Mouse (Mus musculus) MEL (cell line): ENCODE measurements around the gene Kntc1. TPM values are rescaled to one million over a fixed set of nuclear protein-coding genes. Genes with fewer than 3 reads are reported as not detected.

ENCODE experiments used
- DNase-seq: peaks from one replicate; pipeline ENCODE4 v3.0.0; 2011; ENCODE audit warnings: low read depth, low spot score
- H3K27ac ChIP-seq: 2 replicates; pipeline ENCODE4 v1.5.1; 2012; ENCODE audit warnings: low read depth, mild to moderate bottlenecking, control low read depth, low read length, moderate library complexity; ENCODE audit not compliant: control insufficient read depth
- H3K27me3 ChIP-seq, 2 experiments: fragments of 150-350 bp in 1 of 2; sonication (generic) in 1 of 2; 2 replicates each; pipeline ENCODE4 v1.6.1; 2012; ENCODE audit warnings: low read length in 2 of 2, mild to moderate bottlenecking in 2 of 2, improper control_type of control experiment in 1 of 2, moderate library complexity in 1 of 2; ENCODE audit not compliant: insufficient read depth in 2 of 2, control insufficient read depth in 1 of 2
- H3K36me3 ChIP-seq, 2 experiments: 2 replicates each; pipeline ENCODE4 v1.6.1; 2012 to 2014; ENCODE audit warnings: low read length in 2 of 2, improper control_type of control experiment in 1 of 2, inconsistent platforms in 1 of 2, mild to moderate bottlenecking in 1 of 2; ENCODE audit not compliant: insufficient read depth in 2 of 2, control insufficient read depth in 1 of 2
- H3K4me1 ChIP-seq, 2 experiments: fragments of 150-350 bp in 1 of 2; sonication (generic) in 1 of 2; 2 replicates each; pipeline ENCODE4 v1.6.1; 2012; ENCODE audit warnings: low read length in 2 of 2, improper control_type of control experiment in 1 of 2, mild to moderate bottlenecking in 1 of 2; ENCODE audit not compliant: insufficient read depth in 2 of 2, control insufficient read depth in 1 of 2
- H3K4me3 ChIP-seq, 2 experiments: fragments of 150-350 bp in 1 of 2; sonication (generic) in 1 of 2; 2 replicates each; pipeline ENCODE4 v1.5.1; 2012; ENCODE audit warnings: low read depth in 2 of 2, low read length in 2 of 2, mild to moderate bottlenecking in 2 of 2, moderate library complexity in 2 of 2, control low read depth in 1 of 2, improper control_type of control experiment in 1 of 2; ENCODE audit not compliant: control insufficient read depth in 1 of 2, insufficient read depth in 1 of 2
- H3K79me2 ChIP-seq: 2 replicates; pipeline ENCODE4 v1.6.1; 2012; ENCODE audit warnings: mild to moderate bottlenecking, low read length, moderate library complexity; ENCODE audit not compliant: control insufficient read depth, poor library complexity, insufficient read depth
- H3K9ac ChIP-seq: 2 replicates; pipeline ENCODE4 v1.6.1; 2012; ENCODE audit warnings: low read depth, mild to moderate bottlenecking, control low read depth, low read length, moderate library complexity; ENCODE audit not compliant: control insufficient read depth, poor library complexity, severe bottlenecking
- H3K9me3 ChIP-seq: fragments of 150-350 bp; sonication (generic); replicated peaks from 2 replicates; pipeline ENCODE4 v1.6.1; 2012; ENCODE audit warnings: mild to moderate bottlenecking, low read length, improper control_type of control experiment, moderate library complexity; ENCODE audit not compliant: insufficient read depth
- CHD1 ChIP-seq: IDR thresholded peaks from 2 replicates; pipeline ENCODE4 v1.6.1; 2012; ENCODE audit warnings: low read depth, mild to moderate bottlenecking, inconsistent platforms, low read length, improper control_type of control experiment
- GATA1 ChIP-seq: IDR thresholded peaks from 2 replicates; pipeline ENCODE4 v1.6.1; 2011; ENCODE audit warnings: low read depth, low read length, improper control_type of control experiment
- JUND ChIP-seq: IDR thresholded peaks from 2 replicates; pipeline ENCODE4 v1.6.1; 2011; ENCODE audit warnings: low read depth, mild to moderate bottlenecking, improper control_type of control experiment, low read length
- KAT2A ChIP-seq: conservative IDR thresholded peaks from 2 replicates; pipeline ENCODE4 v1.6.1; 2012; ENCODE audit warnings: low read depth, low read length, improper control_type of control experiment, inconsistent platforms
- MAFK ChIP-seq: IDR thresholded peaks from 2 replicates; pipeline ENCODE4 v1.6.1; 2011; ENCODE audit warnings: low read depth, mild to moderate bottlenecking, low read length, improper control_type of control experiment, borderline replicate concordance
- MYC ChIP-seq: IDR thresholded peaks from 2 replicates; pipeline ENCODE4 v1.6.1; 2011; ENCODE audit warnings: low read depth, mild to moderate bottlenecking, low read length, improper control_type of control experiment, moderate library complexity
- POLR2AphosphoS2 ChIP-seq: IDR thresholded peaks from 2 replicates; pipeline ENCODE4 v1.6.1; 2011; ENCODE audit warnings: low read length, improper control_type of control experiment
- RAD21 ChIP-seq: IDR thresholded peaks from 2 replicates; pipeline ENCODE4 v1.6.1; 2011; ENCODE audit warnings: mild to moderate bottlenecking, low read depth, low read length, improper control_type of control experiment
- RCOR1 ChIP-seq: IDR thresholded peaks from 2 replicates; pipeline ENCODE4 v1.6.1; 2012; ENCODE audit warnings: low read depth, mild to moderate bottlenecking, inconsistent platforms, low read length, improper control_type of control experiment
- SMC3 ChIP-seq: IDR thresholded peaks from 2 replicates; pipeline ENCODE4 v1.6.1; 2011; ENCODE audit warnings: low read depth, low read length, improper control_type of control experiment
- TCF12 ChIP-seq: IDR thresholded peaks from 2 replicates; pipeline ENCODE4 v1.6.1; 2014; ENCODE audit warnings: low read depth, mild to moderate bottlenecking, inconsistent platforms, low read length, improper control_type of control experiment, moderate library complexity
- USF2 ChIP-seq, 2 experiments: IDR thresholded peaks; 2 replicates each; pipeline ENCODE4 v1.6.1; 2011 to 2012; ENCODE audit warnings: improper control_type of control experiment in 2 of 2, low read length in 2 of 2, borderline replicate concordance in 1 of 2, inconsistent platforms in 1 of 2, low read depth in 1 of 2, mild to moderate bottlenecking in 1 of 2; ENCODE audit not compliant: insufficient read depth in 1 of 2
- ZMIZ1 ChIP-seq: IDR thresholded peaks from 2 replicates; pipeline ENCODE4 v1.6.1; 2012; ENCODE audit warnings: low read depth, mild to moderate bottlenecking, inconsistent platforms, low read length, improper control_type of control experiment, moderate library complexity
- polyA plus RNA-seq, 2 experiments: library from polyadenylated mRNA; stranded (reverse) in 1 of 2; unstranded in 1 of 2; fragments of >175 nt in 1 of 2; fragments of >200 nt in 1 of 2; gene quantifications; 2 replicates each; pipeline versions ENCODE4 v1.2.1 to v1.2.4; 2012; ENCODE audit warnings: low replicate concordance in 2 of 2, low read depth in 1 of 2; ENCODE audit not compliant: insufficient read length in 2 of 2, insufficient read depth in 1 of 2, missing spikeins in 1 of 2
- total RNA-seq: library from RNA; depleted of rRNA; stranded (reverse); fragments of 300-350 nt; gene quantifications from 2 replicates; pipeline ENCODE4 v1.2.3, GENCODE M21; 2012

Kntc1 gene
- total and polyA plus RNA-seq, 3 experiments, result 27.0 to 29.7 TPM; not detected in 1

- no peak overlapping the region for H3K4me3 ChIP-seq
- no peaks in the 10 kb centered on the region for H3K4me1 ChIP-seq
- TF ChIP-seq MAFK (no peak), CHD1 (no peak), RCOR1 (no peak)
- H3K9me3 ChIP-seq, result no peaks in the 10 kb centered on the region
- H3K27me3 ChIP-seq, result no peaks in the 10 kb centered on the region; a peak in 1 of 4 replicates
- DNase-seq, result no peak
- H3K27ac ChIP-seq, result no peak overlapping the region
- H3K79me2 ChIP-seq, result no peaks in the 10 kb centered on the region
- no peaks in the 10 kb centered on the region for H3K36me3 ChIP-seq
- H3K9ac ChIP-seq, result no peak overlapping the region
Measured at GRCm38 (mm10) chr5:123834836-123835235, 85.3 kb downstream of the Kntc1 start.

DNA sequence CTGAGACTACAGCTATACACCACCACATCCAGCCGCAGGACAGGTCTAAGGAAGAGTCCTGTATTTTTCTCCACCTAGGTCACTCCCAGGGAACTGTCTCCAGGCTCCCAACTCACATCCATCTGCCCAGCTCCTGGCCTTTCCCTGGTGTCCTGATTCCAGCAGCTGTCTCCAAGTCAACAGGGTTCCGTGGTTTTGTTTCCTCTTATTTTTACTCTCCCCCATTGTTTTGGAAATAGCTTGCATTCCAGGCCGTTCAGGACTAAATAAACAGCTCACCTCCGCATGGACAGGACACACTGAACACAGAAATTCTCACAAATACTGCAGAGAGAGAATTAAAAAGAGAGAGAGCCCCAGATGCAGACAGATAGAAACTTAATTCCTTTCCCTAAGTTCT is 87.9 kb downstream of the Kntc1 start:
- Histone ChIP-seq H3K9ac (no peak overlapping the region), H3K4me3 (no peak overlapping the region), H3K79me2 (no peaks in the 10 kb centered on the region), H3K27ac (no peak overlapping the region), H3K36me3 (no peaks in the 10 kb centered on the region), H3K27me3 (no peaks in the 10 kb centered on the region; a peak in 1 of 4 replicates), H3K9me3 (no peaks in the 10 kb centered on the region), H3K4me1 (no peaks in the 10 kb centered on the region; a peak in 1 of 4 replicates)
- no peak for DNase-seq
- TF ChIP-seq MAFK (no peak), RAD21 (no peak), TCF12 (no peak)

DNA sequence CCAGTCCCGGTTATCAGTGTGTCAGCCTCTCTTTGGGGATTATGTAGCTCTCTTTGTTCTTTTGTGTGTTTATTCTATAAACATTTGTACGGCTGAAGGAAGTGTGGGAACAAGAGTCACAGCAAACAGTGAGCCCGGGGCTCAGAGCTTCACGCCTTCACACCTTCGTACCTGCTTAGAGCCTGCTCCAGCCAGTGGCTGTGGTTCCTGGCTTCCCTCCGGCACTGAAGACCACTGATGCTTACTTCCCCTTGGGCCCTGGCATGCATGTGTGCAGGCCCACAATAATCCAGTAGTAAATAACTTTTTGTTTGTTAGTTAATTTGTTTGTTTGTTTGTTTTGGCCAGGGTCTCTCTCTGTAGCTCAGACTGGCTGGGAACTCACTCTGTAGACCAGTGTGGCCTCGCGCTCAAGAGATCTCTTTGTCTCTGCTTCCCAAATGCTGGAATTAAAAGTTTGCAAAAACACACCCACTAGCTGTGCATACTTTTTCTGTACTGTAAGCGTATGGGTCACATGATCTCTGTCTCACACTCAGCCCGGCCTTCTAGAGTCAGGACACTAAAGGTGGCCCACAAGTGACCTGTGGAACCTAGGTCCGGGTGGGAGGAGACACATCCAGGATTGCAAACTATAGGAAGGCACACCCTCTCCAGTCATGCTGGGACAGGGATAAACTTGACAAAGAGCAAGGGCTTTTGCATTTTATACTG is 92.9 kb downstream of the Kntc1 start:
- TF ChIP-seq ZMIZ1 (no peak), USF2 (IDR thresholded peaks at IDR 0.05; ENCODE audit: borderline replicate concordance in 1 of 2, insufficient read depth in 1 of 2, low read depth in 1 of 2, low read length in 2 of 2) (no peak), MYC (no peak), JUND (no peak), RCOR1 (no peak), GATA1 (no peak), KAT2A (no peak), SMC3 (no peak), POLR2AphosphoS2 (no peak)
- DNase-seq, result no peak
- Histone ChIP-seq H3K9me3 (no peaks in the 10 kb centered on the region), H3K9ac (no peak overlapping the region), H3K4me1 (peaks cover 0 to 4% of the 10 kb centered on the region in 2 experiments; a peak in 1 of 4 replicates), H3K36me3 (no peaks in the 10 kb centered on the region), H3K27me3 (peaks cover 0 to 1% of the 10 kb centered on the region in 2 experiments; a peak in 1 of 4 replicates), H3K27ac (no peak overlapping the region), H3K79me2 (no peaks in the 10 kb centered on the region), H3K4me3 (no peak overlapping the region)
